In the genomic region with DNA sequence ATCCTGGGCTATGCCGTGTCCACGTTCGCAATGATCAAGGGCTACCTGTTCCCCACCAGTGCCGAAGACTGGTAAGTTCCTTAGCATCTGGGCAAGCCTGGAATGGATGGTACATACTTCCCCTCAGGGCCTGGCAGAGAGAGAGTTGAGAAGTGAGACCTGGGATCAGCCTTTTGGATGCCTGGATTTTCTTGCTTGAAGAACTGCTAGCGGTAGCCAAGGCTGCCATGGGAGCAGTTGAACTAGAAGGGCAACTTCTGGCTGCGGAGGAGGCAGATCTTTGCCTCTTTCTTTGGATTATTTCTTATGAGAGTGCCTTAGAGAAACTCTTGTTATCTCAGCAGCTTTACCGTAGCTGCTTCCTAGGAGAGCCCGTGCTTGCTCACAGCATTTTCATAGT, we compare ENCODE assay signal across 27 mouse cellular contexts. TPM values are rescaled to one million over a fixed set of nuclear protein-coding genes. Genes with fewer than 3 reads are reported as not detected.
"Had no signal": no experiment of that assay in that cellular context is flagged by ENCODE, and none has a peak within 500 bp of the region (broad histone marks: within the 10 kb centered on the region; RNA-seq: fewer than 3 reads in every experiment).

No protein-coding gene starts in this region.

- H3K27me3 ChIP-seq: midbrain, embryonic 12.5 days; neural tube, embryonic 13.5 days; neural tube, embryonic 15.5 days had no signal

- H3K4me1 ChIP-seq: midbrain, embryonic 10.5 days; midbrain, embryonic 12.5 days; neural tube, embryonic 13.5 days had no signal

- H3K4me3 ChIP-seq: midbrain, embryonic 10.5 days; midbrain, embryonic 12.5 days; myocyte; neural tube, embryonic 13.5 days; neural tube, embryonic 15.5 days had no signal

- H3K9me3 ChIP-seq: midbrain, embryonic 10.5 days; midbrain, embryonic 12.5 days; neural tube, embryonic 13.5 days; neural tube, embryonic 15.5 days had no signal

- H3K27ac ChIP-seq: midbrain, embryonic 10.5 days; midbrain, embryonic 12.5 days; neural tube, embryonic 13.5 days; neural tube, embryonic 15.5 days had no signal

- DNase-seq: lung, adult 18-20 months; lung, embryonic 14.5 days; lung, postnatal 10 days; lung, postnatal 4 days; midbrain, embryonic 14.5 days; retina, postnatal 1 day; right cerebral cortex, adult 18-20 months; right cerebral cortex, postnatal 25 days; right cerebral cortex, postnatal 4 days; spleen, adult 18-20 months; thymus, adult 18-20 months; thymus, postnatal 14 days; thymus, postnatal 36 days had no signal

RNA-seq across cellular contexts. Expression of gene Gm498, which starts 25.3 kb away (rescaled TPM):
- total RNA-seq: megakaryocyte, adult 5-6 weeks; megakaryocyte-erythroid progenitor cell, adult 5-6 weeks had no signal
- polyA plus RNA-seq: lung, embryonic 14.5 days; lung, embryonic 16.5 days; midbrain, embryonic 10.5 days; midbrain, embryonic 12.5 days; midbrain, embryonic 14.5 days; midbrain, embryonic 16.5 days; myocyte; neural tube, embryonic 11.5 days; neural tube, embryonic 13.5 days; neural tube, embryonic 15.5 days; small intestine, adult 2 months; stomach, embryonic 14.5 days; stomach, embryonic 16.5 days; thymus, postnatal 0 days had no signal

RNA-seq across cellular contexts. Expression of gene Mrgpre, which starts 57.0 kb away (rescaled TPM):
- total RNA-seq: megakaryocyte, adult 5-6 weeks had no signal
